20 mouse cellular contexts compared by ENCODE assay signal in genomic region chr3:103305411-103305982, GRCm38 (mm10). TPM values are rescaled to one million over a fixed set of nuclear protein-coding genes. Genes with fewer than 3 reads are reported as not detected.
DNase-seq lines count a peak whose midpoint lies in the region; ATAC-seq lines count a peak whose summit lies in the region.
"Had no signal": no experiment of that assay in that cellular context is flagged by ENCODE, and none has a peak within 500 bp of the region (broad histone marks: within the 10 kb centered on the region; RNA-seq: fewer than 3 reads in every experiment).

No protein-coding gene starts in this region.

- H3K4me3 ChIP-seq in midbrain, embryonic 15.5 days: no peak overlapping the region
- no peak overlapping the region for H3K4me3 ChIP-seq in midbrain, embryonic 13.5 days (replicated peaks)
- H3K4me3 ChIP-seq: embryonic facial prominence, embryonic 12.5 days; forebrain, embryonic 15.5 days; heart, embryonic 13.5 days; hindbrain, embryonic 15.5 days had no signal

- DNase-seq in cerebellum, postnatal 10 days: peak; percentile 53 to 69
- DNase-seq in cerebellum, adult 8-10 months: no peak
- peak; percentile 8 for DNase-seq in ZHBTc4 (ENCODE audit: low read depth, low spot score)
- no peak for DNase-seq in retina, postnatal 1 day
- DNase-seq in urinary bladder, postnatal 4 days (ENCODE audit: low spot score in 2 of 2): no peak
- DNase-seq: adrenal gland, adult 2 months; adrenal gland, postnatal 25 days; B cell, adult 2 months; cerebellum, adult 18-20 months; gastrocnemius, postnatal 36 days; heart, adult 11 months; heart, postnatal 36 days; kidney, adult 11 months had no signal

- 75% methylated on average over 6 of the region's 6 CpGs for WGBS in midbrain, embryonic 15.5 days
- 81% methylated on average over 6 of the region's 6 CpGs for WGBS in midbrain, embryonic 13.5 days

- no peak overlapping the region for H3K4me2 ChIP-seq in midbrain, embryonic 15.5 days
- no peak overlapping the region for H3K4me2 ChIP-seq in midbrain, embryonic 13.5 days (replicated peaks)
- H3K4me2 ChIP-seq: embryonic facial prominence, embryonic 12.5 days; forebrain, embryonic 15.5 days; heart, embryonic 13.5 days; hindbrain, embryonic 15.5 days had no signal

- no peaks in the 10 kb centered on the region for H3K36me3 ChIP-seq in midbrain, embryonic 15.5 days (replicated peaks)
- H3K36me3 ChIP-seq in midbrain, embryonic 13.5 days: no peaks in the 10 kb centered on the region
- H3K36me3 ChIP-seq: embryonic facial prominence, embryonic 12.5 days; forebrain, embryonic 15.5 days; heart, embryonic 13.5 days; hindbrain, embryonic 15.5 days had no signal

- no peak overlapping the region for H3K9ac ChIP-seq in midbrain, embryonic 15.5 days
- no peak overlapping the region for H3K9ac ChIP-seq in midbrain, embryonic 13.5 days (replicated peaks)
- H3K9ac ChIP-seq: embryonic facial prominence, embryonic 12.5 days; forebrain, embryonic 15.5 days; heart, embryonic 13.5 days; hindbrain, embryonic 15.5 days had no signal

- 0 out of 2 replicates have a peak, but pooled peaks have one; percentile 51 for ATAC-seq in midbrain, embryonic 15.5 days (replicated peaks)
- ATAC-seq in midbrain, embryonic 13.5 days: no peak
- ATAC-seq: CD4-positive, CD25-positive, alpha-beta regulatory T cell, adult 4 months; forebrain, embryonic 15.5 days had no signal

- H3K27ac ChIP-seq in midbrain, embryonic 15.5 days: no peak overlapping the region
- no peak overlapping the region for H3K27ac ChIP-seq in midbrain, embryonic 13.5 days
- H3K27ac ChIP-seq: embryonic facial prominence, embryonic 12.5 days; forebrain, embryonic 15.5 days; heart, embryonic 13.5 days; hindbrain, embryonic 15.5 days had no signal

- no peaks in the 10 kb centered on the region for H3K9me3 ChIP-seq in midbrain, embryonic 15.5 days
- no peaks in the 10 kb centered on the region for H3K9me3 ChIP-seq in midbrain, embryonic 13.5 days
- H3K9me3 ChIP-seq: embryonic facial prominence, embryonic 12.5 days; forebrain, embryonic 15.5 days; heart, embryonic 13.5 days; hindbrain, embryonic 15.5 days had no signal

- peaks cover 11% of the 10 kb centered on the region for H3K4me1 ChIP-seq in midbrain, embryonic 15.5 days
- peaks cover 31% of the 10 kb centered on the region for H3K4me1 ChIP-seq in midbrain, embryonic 13.5 days (replicated peaks)

- H3K27me3 ChIP-seq in midbrain, embryonic 15.5 days (replicated peaks): no peaks in the 10 kb centered on the region
- no peaks in the 10 kb centered on the region for H3K27me3 ChIP-seq in midbrain, embryonic 13.5 days
- H3K27me3 ChIP-seq: embryonic facial prominence, embryonic 12.5 days; forebrain, embryonic 15.5 days; heart, embryonic 13.5 days; hindbrain, embryonic 15.5 days had no signal

RNA-seq across cellular contexts. Expression of gene Trim33, which starts 26.4 kb away (rescaled TPM):
- 26.9 and 33.7 TPM in 2 replicates for polyA plus RNA-seq in midbrain, embryonic 15.5 days (2015; fragmentation: Nextera tagmentation; extraction: Ambion mirVana)
- 38.4 and 42.0 TPM in 2 replicates for polyA plus RNA-seq in midbrain, embryonic 13.5 days (2015; fragmentation: Nextera tagmentation; extraction: Ambion mirVana)

Comparison
In these comparisons a context has a peak if more than half of its experiments do, and no peak if none do; other contexts are left out.
1. DNase-seq: peak in cerebellum, postnatal 10 days (2 of 2) and ZHBTc4 (single experiment); none in cerebellum, adult 8-10 months (single experiment), retina, postnatal 1 day (single experiment) and urinary bladder, postnatal 4 days (0 of 2).